Mouse (Mus musculus): ENCODE results near the gene Gja4. TPM values are rescaled to one million over a fixed set of nuclear protein-coding genes. Genes with fewer than 3 reads are reported as not detected.

Gene Gja4
- polyA plus RNA-seq, 1 experiment from 2014 or later, result 0.12 TPM

GRCm38 (mm10) chr4:127289039-127289548 lies 24.7 kb downstream of the Gja4 start:
- TF ChIP-seq CTCF (IDR thresholded peaks at IDR 0.05), result no peak
- ATAC-seq (no peak), DNase-seq (ENCODE audit: low read depth, low spot score) (no peak)
- ChIA-PET CTCF (no interaction called here), POLR2A (no interaction called here)
- in situ Hi-C loops (cut with MboI; ENCODE audit: low pct_unique_long_range_greater_than_20kb), result no loop called here
- peaks cover 4% of the 10 kb centered on the region for H3K27me3 ChIP-seq

GRCm38 (mm10) chr4:127286907-127287306 lies 26.9 kb downstream of the Gja4 start:
- no peak for ATAC-seq
- in situ Hi-C loops (cut with MboI; ENCODE audit: low pct_unique_long_range_greater_than_20kb), result no loop called here
- no peak for DNase-seq (ENCODE audit: low read depth, low spot score)

GRCm38 (mm10) chr4:127279241-127279640 lies 34.6 kb downstream of the Gja4 start:
- CTCF ChIA-PET, result no interaction called here
- peaks cover under 1% of the 10 kb centered on the region for H3K27me3 ChIP-seq
- in situ Hi-C loops (cut with MboI; ENCODE audit: low pct_unique_long_range_greater_than_20kb), result no loop called here
- DNase-seq (ENCODE audit: low read depth, low spot score) (no peak), ATAC-seq (no peak)
- no peak for TF ChIP-seq CTCF (IDR thresholded peaks at IDR 0.05)
- POLR2A ChIA-PET, result no interaction called here

More at GRCm38 (mm10) chr4:127286907-127287306, 26.9 kb downstream of the Gja4 start:
- TF ChIP-seq CTCF (IDR thresholded peaks at IDR 0.05), result no peak
- H3K27me3 ChIP-seq, result no peaks in the 10 kb centered on the region
- ChIA-PET CTCF (no interaction called here), POLR2A (no interaction called here)

GRCm38 (mm10) chr4:127278451-127279001 lies 35.3 kb downstream of the Gja4 start:
- ATAC-seq, result no peak
- POLR2A ChIA-PET, result no interaction called here
- no peak for TF ChIP-seq CTCF (IDR thresholded peaks at IDR 0.05)
- peaks cover 6% of the 10 kb centered on the region for H3K27me3 ChIP-seq
- in situ Hi-C loops (cut with MboI; ENCODE audit: low pct_unique_long_range_greater_than_20kb), result no loop called here
- no peak for DNase-seq (ENCODE audit: low read depth, low spot score)
- CTCF ChIA-PET, result no interaction called here

- POLR2A ChIA-PET, result interaction anchor here (1.0 kb wide), 1 partner anchor 13 kb away, joined by 3 read pairs; no protein-coding TSS in a partner anchor
- DNase-seq (ENCODE audit: low read depth, low spot score) (no peak), ATAC-seq (no peak)
- in situ Hi-C loops (cut with MboI; ENCODE audit: low pct_unique_long_range_greater_than_20kb), result no loop called here
- TF ChIP-seq CTCF (IDR thresholded peaks at IDR 0.05), result no peak
- no peaks in the 10 kb centered on the region for H3K27me3 ChIP-seq
- CTCF ChIA-PET, result interaction anchor here (3.0 kb wide), 1 partner anchor 14 kb away, joined by 6 read pairs; no protein-coding TSS in a partner anchor
Measured at GRCm38 (mm10) chr4:127264183-127264554, 49.7 kb downstream of the Gja4 start.

GRCm38 (mm10) chr4:127263438-127264182 lies 50.2 kb downstream of the Gja4 start:
- H3K27me3 ChIP-seq, result no peaks in the 10 kb centered on the region
- ChIA-PET POLR2A (interaction anchor here (1.0 kb wide), 1 partner anchor 12 kb away, joined by 3 read pairs; no protein-coding TSS in a partner anchor), CTCF (interaction anchor here (3.0 kb wide), 1 partner anchor 13 kb away, joined by 6 read pairs; no protein-coding TSS in a partner anchor)
- DNase-seq (ENCODE audit: low read depth, low spot score), result no peak
- ATAC-seq, result no peak
- TF ChIP-seq CTCF (IDR thresholded peaks at IDR 0.05), result no peak
- in situ Hi-C loops (cut with MboI; ENCODE audit: low pct_unique_long_range_greater_than_20kb), result no loop called here

- ATAC-seq (no peak), DNase-seq (ENCODE audit: low read depth, low spot score) (no peak)
- no peak for TF ChIP-seq CTCF (IDR thresholded peaks at IDR 0.05)
- no peaks in the 10 kb centered on the region for H3K27me3 ChIP-seq
- ChIA-PET POLR2A (no interaction called here), CTCF (interaction anchor here (1.1 to 1.8 kb wide), 2 partner anchors 12 to 18 kb away, joined by 4 to 7 read pairs; partner anchors contain the start of gene Smim12)
- in situ Hi-C loops (cut with MboI; ENCODE audit: low pct_unique_long_range_greater_than_20kb), result no loop called here
Measured at GRCm38 (mm10) chr4:127261601-127262000, 52.2 kb downstream of the Gja4 start.

Other genes with a start within 250 kb of the Gja4 start
- 20.9 TPM for gene Zmym6, start 236.7 kb downstream of the Gja4 start, polyA plus RNA-seq (2021)
- 40.9 TPM for gene Tmem35b, start 190.3 kb downstream of the Gja4 start, polyA plus RNA-seq (2021)
- 0.85 TPM for gene Dlgap3, start 144.8 kb downstream of the Gja4 start, polyA plus RNA-seq (2021)
- gene Smim12, start 70.3 kb downstream of the Gja4 start, polyA plus RNA-seq (2021), result 48.3 TPM
- gene Gjb3, start 16.8 kb upstream of the Gja4 start, polyA plus RNA-seq (2021), result 0.05 TPM
- 23.5 TPM for gene Gjb4, start 40.0 kb upstream of the Gja4 start, polyA plus RNA-seq (2021)
- gene Gjb5, start 44.1 kb upstream of the Gja4 start, polyA plus RNA-seq (2021), result 0.04 TPM